Mouse (Mus musculus) erythroblast, embryonic 14.5 days (primary cell): ENCODE results near the gene Immp2l.

ENCODE experiments used
- GATA1 ChIP-seq: IDR thresholded peaks from 2 replicates; pipeline ENCODE4 v1.6.1; 2012; ENCODE audit warnings: low read length, inconsistent platforms, mixed read lengths
- TAL1 ChIP-seq: IDR thresholded peaks from 3 replicates; pipeline ENCODE4 v1.6.1; 2012; ENCODE audit warnings: low read length, inconsistent platforms, mixed read lengths

DNA sequence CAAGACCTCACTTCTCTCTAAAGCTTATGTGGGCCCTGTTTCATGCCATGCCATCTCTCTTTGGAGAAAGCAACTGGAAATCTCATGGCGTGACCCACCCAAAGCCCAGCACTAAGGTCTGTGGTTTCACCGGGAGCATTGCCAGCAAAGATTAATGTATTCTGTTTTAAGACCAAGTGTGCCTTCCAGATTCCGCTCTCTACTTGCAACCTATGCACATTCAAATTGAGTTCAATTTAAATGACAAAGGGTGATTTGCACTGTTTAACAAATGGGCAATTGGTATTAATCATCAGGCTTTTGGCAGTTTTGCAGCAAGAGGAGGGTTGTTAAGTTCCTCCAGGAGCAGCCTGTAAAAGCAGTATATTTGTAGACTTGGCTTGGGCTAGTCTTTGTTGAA lies 703.3 kb downstream of the Immp2l start:
- TF ChIP-seq GATA1, result no peak
- TF ChIP-seq TAL1, result no peak
